Mouse (Mus musculus) MN1 (cell line): Measurements from ENCODE around the gene Calhm4.
"Not testable (repeated sequence)": the region's sequence is repeated elsewhere in the genome, so short reads cannot be mapped to it uniquely, and the experiment has no call there.

ENCODE experiments used
- DNase-seq: peaks from one replicate; pipeline ENCODE4 v3.0.0-alpha.2; 2016; ENCODE audit warnings: low spot score

Gene Calhm4

DNA sequence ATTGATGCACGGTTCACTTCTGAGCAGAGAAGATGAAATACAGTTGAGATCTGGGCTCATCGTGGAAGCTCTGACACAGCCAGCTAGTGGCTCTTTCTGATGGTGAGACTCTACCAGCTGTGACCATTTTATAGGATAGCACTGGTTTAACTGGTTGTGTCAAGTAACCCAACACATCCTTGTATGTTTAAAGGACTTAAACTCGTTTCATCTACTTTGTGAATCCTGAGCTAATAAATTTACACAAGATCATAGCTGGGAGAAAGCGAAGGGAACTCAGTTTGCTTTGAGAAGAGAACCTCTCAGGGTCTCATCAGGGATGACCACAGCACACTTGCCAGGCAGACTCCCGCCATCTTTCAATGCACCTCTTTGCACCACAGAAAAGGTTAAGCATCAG, at the start of gene Calhm4:
TSS of gene Calhm4 (minus strand) at position 101 of the 400 bp plus-strand sequence.
- no peak for DNase-seq

DNA sequence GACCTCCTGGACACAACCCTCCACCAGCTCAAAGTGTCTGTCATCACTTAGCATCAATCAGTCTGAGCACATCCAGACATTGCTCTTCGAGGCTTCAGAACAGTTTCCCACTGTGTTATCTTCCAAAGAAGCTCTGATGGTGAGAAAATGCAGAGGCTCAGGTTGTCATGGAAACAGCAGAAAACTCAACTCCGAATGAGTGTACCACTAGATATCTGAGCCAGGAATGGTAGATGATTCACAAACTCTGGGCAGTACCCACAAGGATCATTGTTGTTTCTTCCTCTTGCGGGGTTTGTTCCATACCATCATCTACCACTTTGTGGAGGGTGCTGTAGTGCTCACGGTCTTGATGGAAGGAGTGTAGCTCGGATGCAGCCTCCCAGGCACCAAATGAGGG, 47.8 kb upstream of the Calhm4 start:
- DNase-seq, result no peak

DNA sequence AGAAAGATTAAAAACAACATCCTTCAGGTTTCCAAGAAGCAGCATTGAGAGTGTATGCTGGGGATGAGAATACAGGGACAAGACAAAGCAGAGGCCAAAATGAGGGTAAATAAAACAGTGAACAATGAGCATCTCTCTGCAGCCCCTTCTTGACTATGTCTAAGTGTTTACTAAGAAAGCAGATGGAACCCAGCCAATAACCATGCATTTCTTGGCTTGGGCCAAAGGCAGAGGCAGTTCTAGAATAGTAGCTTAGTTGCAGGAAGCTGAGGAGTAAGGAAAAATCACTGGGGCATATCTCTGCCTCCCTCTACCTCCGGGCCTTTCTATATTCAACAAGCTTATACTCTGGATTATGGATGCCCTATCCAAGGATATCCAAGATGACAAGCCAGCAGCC, 46.4 kb upstream of the Calhm4 start:
- DNase-seq, result no peak

DNA sequence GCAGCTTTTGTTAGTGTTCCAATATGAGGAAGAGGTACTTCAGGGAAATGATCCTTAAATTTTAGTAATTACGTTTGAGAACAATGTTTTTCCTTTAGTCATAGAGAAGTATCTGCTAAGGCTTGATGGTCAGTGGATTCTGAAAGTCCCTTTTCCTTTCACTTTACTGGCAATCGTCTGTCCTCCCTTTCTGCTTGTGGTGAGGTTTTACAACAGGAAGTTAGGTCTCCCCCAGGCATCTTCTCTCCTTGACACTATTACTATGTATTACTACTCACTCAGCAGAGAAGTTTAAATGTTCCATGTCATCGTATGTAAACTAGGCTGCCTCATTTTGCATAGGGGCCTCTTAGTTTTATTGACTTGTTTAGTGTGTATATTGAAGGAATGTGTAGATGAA, 45.4 kb upstream of the Calhm4 start:
- DNase-seq, result no peak

DNA sequence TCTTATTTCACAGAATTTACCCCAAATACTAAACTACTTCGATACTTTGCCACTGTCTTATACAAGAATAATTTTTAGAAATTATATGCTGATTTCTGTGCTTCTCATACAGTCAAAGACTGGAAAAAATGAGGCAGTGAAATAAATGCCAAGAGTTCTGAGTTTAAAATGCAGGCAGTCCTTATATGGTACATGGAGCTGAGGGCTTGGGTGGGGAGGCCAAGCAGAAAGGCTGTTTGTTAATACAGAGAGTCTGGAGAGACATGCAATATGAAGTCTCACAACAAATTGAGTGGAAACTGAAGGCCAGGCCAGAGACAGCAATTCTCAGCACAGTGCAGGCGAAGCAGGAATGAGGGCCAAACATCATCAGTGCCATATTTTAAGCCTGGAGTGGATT, 44.4 kb upstream of the Calhm4 start:
- DNase-seq, result no peak

DNA sequence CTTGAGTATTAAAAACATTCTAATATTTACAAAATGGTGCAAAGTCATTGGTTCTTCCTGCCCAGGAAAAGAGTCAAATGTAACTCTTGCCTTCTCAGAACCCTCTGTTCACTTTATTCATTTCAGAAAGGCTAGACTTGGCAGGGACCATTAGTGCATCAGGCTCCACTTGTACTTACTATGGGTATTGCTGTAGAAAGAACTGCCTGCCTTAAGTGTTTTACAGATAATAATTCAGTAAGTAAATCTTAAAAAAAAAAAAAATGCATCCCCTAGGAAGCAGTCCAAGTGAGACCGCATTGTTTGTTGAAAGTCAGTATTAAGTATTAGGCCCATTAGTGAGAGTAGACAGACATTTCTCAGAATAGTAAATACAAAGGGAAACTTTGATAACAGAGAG, 42.4 kb upstream of the Calhm4 start:
- no peak for DNase-seq

DNA sequence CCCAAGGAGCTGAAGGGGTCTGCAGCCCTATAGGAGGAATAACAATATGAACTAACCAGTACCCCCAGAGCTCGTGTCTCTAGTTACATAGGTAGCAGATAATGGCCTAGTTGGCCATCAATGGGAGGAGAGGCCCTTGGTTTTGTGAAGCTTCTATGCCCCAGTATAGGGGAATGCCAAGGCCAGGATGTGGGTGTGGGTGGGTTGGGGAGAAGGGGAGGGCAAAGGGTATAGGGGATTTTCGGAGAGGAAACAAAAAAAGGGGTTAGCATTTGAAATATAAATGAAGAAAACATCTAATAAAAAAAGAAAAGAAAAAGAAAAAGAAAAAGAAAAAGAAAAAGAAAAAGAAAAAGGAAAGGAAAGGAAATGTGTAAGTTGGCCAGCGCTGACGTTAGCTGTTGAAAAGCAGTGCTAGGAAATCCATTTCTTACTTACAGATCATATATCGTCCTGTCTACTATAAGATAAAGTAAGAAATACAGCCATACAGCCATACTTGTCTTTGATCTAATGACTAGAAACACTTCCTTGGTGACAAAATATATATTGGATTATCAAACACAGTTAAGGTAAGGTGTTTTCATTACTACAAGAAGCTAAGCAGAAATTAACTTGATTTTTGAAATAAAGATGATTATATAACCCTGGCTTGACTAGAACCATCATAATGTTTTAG, 30.6 kb upstream of the Calhm4 start:
- DNase-seq, result no peak

DNA sequence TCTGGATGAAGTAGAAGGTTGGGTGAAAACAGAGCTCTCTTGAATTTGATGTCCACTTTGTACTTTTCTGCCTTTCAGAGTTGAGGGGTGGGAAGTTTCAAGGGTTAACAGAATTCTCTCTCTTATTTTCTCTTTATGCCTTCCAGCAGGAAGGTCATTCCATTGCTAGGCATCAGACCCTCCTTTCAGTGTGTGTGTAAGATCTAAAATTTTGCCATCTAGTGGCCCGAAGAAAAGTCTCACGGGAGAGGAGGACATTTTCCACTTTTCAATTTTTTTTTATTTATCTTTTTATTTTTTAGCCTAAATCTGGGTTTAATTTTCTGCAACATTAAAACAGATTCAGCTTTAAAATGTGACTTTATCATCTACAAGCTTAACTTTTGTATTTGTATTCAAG, 27.5 kb upstream of the Calhm4 start:
- no peak for DNase-seq

DNA sequence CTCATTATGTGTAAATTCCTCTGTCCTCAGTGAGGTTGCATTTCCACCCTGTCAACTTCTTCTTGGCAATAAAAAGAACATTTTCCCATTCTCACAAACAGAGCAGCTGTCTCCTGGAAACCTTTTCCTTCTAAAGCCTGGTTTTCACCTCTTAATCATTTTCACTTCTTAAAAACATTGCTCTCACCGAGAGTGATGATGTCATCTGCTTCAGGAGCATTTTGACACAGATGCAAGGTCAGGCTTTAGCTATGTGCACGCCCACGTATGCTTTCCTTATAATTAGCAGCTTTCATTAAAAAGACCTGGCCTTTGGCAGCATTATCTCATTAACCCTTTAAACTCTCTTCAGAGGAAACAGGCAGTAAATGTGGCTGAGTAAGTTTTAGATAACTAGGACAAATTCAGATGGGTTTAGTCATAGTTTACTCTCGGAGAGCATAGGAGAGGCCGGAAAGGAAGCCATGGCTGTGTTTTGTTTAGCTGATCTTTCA, 26.9 kb upstream of the Calhm4 start:
- peak; percentile 24 for DNase-seq

DNA sequence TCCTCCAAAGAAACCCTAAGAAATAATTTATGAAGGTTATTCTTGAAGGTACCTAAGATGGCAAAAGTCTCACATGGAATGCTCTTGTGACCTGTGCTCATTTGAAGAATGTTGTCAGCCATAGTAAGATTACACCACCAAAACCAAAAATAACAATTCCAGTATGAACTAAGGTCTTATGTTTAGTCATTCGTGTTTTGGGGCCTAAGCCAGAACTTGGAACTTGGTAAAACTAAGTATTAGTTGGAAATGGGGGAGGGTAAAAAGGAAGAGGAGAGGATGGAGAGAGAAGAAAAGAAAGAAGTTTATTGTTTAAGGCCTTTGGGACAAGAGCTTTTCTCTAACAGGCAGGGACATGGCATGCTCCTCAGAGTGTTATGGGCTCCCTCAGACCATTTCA, 25.5 kb upstream of the Calhm4 start:
- no peak for DNase-seq

DNA sequence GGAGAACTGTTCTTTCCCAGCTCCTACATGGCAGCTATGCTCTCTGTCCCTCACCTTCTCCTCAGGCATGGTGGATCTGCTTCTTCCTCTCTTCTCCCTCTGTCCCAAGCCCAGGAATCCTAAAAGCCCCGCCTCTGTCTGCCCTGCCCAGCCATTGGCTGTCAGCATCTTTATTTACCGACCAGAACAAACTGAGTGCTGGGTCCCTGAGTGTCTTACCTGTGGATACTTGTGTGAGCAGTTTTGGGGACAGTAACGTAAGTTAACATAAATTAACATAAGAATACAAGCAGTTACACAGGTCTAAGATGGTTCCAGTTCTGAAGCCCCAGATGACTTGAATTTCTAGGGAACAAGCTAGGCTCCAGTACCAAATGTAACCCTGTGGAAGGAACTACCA, 22.5 kb upstream of the Calhm4 start:
- DNase-seq, result no peak

DNA sequence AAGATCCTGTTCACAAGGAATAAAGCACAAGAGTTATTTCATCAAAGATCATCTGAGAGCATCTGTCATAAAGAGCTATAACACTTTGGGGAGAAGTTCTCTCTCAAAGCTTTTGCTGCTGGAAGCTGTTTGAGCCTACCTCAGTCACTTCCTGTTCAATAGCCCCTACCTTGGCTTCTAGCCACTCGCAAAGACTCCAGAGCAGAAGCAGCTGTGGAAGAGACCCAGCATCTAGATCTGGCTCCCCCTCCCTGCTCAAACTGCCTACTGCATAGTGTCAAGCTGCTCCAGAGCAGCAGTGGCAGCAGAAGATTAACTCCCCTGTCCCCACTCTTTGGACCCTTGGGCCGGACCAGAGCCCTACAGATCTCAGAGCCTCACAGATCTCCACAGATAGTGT, 9.9 kb upstream of the Calhm4 start:
- no peak for DNase-seq

DNA sequence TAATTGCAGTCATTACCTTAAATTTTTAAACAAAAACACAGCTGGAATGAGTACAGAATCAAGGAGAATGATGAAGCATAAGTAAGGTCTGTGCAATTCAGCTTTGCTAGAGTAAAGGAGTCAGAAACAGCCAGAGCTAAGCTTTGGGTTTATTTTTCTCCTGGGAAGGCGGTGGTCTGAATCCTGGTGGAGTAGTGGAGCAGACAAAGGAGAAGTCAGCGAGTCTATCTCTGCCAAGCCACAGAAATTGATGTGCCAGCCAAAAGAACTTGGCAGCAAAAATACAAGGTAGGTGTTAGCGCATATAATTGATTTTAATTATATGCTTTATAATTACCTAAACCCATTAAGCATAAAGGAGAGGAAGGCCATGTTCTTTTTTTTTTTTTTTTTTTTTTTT, 6.7 kb downstream of the Calhm4 start, which contains the start of gene Trappc3l:
TSS of gene Trappc3l (plus strand) at position 197 of the 400 bp plus-strand sequence.
- no peak for DNase-seq

DNA sequence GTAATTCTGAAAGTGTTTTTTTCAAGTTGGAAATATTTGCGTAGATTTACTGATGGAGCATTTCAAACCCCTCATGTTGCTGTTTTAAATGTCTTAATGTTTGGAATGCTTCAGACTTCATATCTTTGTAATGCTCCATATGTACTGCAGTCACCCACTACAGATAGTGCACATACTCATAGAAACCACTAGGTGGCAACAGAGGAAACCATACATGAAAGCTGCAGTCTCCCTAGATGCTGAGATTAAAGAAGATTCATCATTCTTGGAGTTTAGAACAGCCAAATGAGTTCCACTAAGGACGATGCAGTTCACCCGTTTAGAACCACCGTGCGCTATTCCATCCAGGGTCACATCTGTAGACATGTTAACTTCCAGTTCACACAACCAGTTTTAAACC, 7.5 kb downstream of the Calhm4 start:
- peak; percentile 76 for DNase-seq

DNA sequence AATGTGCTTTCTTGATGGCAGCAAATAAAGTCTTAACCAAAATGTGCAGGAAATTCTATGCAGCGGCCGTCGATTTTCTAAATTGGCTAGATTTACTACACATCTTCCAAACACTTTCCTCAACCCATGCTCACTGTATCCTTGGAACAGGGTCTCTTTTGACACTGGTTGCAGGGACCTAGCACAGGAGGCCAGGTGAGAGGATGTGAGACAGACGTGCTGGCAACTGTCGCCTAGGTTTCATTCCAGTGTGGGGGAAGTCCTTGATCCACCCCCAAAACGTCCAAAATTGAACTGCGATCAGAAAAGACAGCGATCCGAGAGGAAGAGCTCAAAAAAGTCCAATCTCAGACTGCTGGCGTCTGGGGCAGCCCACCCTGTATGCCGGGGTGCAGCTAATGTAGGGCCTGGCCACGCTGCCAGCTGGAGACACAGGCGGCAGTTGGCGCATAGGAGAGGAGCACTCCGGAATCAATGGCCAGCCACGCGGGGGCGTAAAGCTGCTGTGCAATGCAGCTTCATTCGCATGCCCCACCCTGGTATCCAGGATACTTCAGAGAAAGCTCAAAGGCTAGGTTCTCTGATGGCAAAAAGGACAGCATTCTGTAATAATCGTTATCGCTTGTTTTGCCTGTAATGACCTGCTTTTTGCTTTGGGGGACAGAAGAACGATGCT, 10.3 kb downstream of the Calhm4 start:
- peak; percentile 84 for DNase-seq

DNA sequence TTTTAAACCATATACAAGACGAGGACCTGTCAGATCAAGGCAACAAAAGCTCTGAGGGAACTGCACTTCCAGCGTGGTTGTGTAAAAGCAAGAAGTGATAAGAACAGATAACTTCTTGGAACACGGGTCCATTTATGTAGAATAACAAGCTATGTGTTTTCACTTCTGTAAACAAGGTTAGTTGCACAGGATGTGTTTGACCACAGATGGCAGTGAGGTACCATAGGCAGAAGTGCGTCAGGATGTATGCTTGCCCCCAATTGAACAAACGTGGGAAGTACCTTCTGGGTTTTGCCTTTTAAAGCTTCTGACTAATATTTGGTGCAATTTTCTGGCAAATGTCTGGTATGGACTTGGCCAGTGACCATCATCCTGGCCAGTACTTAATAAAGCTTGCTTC, 13.8 kb downstream of the Calhm4 start:
- DNase-seq, result no peak

DNA sequence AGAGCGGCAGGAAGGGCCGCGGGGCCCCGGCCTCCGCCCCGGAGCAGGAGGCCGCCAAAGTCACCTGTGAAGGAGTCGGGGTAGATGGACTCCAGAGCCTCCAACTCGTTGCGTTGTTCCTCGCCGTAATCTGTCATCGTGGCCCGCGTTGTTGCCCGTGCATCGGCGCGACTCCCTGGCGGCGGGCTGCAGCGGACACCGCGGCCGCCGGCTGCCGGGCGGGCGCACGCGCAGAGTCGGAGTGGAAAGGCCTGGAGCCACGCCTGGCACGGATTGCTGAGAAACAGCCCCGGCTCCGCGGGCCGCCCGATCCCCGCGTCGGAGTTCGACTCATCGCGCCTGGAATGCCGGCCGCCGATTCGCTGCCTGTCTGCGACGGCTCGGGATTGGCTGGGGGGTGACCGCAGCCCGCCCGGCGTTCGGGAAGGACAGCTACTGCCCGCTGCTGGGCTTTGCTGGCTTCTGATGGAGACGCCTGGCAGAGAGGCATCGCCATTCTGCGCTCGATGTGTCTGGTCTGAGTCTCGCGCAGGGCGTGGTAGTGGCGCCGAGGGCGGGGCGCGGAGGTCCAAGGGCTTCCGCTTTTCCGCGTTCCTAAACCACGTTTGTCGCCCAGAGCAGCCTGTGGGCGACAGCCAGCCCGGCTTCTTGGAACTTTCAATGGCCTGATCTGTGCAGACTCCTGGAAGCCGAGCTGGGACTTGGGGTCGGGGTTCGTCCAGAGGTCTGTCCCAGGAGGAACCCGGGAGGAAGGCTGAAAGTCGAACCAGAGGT, 24.6 kb downstream of the Calhm4 start, which contains the start of gene Rwdd1:
TSS of gene Rwdd1 (minus strand) at position 323 of the 774 bp plus-strand sequence.
- peak; percentile 100 for DNase-seq

DNA sequence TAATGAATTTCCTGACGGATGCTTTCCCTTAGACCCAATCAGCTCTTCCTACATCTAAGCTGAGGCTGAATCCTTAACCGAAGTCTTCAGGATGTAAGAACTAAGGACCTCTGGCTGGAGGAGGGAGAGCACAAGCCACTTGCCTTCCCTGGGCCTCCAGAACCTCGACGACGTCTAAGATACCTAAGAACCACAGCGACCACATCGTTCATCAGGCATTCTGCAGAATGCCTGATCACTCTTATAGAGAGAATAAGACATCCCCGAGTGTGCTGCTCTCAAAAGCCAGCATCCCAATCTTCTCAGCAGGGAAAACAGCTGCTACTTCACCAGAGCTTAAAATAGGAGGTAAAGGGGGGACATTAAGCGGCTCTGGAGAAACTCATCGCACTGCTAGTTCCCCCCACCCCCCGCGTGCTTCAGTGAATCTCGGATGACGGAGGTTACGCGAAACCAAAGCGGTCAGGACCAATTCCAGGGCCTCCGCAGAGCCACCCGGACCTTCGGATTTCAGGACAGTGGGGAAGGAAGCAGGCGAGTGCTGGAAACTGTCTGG, 25.3 kb downstream of the Calhm4 start:
- peak; percentile 61 for DNase-seq

DNA sequence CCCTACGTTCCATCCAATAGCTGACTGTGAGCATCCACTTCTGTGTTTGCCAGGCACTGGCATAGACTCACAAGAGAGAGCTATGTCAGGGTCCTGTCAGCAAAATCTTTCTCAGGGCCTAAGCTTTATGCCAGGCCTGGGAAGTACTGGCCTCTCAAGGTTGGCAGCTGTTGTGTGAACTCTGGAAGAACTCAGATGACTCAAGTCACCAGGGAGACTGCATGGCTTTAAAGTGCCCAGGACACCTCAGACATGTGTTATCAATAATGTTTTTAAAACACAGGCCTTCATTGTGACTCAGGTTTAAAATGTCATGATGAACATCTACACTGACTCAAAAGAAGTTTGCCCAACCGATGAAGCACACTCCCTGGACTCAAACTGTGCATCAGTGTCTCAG, 30.9 kb downstream of the Calhm4 start:
- DNase-seq, result no peak

DNA sequence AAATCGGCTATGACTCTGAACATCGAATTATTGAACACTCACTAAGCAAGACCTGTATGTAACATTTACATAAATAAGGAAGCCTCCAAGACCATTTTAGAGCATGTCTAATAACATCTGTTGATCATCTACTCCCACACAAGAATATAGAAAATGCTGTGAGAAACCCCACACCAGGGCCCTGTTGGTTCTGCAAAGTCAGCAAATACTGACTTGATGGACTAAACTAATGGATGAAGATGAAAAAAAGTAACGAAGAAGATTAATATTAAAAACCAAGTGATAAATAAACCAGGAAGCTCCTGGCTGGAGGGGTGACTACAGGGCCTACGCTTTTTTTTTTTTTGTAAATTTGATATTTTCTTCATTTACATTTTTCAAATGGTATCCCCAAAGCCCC, 31.5 kb downstream of the Calhm4 start:
- DNase-seq, result no peak

DNA sequence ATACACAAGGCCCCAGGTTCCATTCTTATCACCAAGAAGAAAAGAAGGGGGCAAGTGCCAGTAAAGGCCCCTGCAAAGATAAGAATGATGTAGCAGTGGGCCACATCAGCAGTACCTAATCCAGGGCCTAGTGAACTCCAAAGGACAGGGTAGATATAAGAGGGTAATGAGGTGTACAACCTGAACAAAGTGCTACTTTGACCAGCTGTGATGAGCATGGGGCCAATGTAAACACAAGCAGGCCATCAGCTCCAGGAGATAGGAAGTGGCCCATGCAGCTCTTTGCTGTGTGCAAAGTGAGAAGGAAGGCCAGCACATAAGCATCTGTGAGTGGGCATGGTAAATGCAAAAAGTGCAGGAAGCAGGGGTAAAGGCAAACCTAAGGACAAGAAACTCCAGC, 45.7 kb downstream of the Calhm4 start:
- no peak for DNase-seq

DNA sequence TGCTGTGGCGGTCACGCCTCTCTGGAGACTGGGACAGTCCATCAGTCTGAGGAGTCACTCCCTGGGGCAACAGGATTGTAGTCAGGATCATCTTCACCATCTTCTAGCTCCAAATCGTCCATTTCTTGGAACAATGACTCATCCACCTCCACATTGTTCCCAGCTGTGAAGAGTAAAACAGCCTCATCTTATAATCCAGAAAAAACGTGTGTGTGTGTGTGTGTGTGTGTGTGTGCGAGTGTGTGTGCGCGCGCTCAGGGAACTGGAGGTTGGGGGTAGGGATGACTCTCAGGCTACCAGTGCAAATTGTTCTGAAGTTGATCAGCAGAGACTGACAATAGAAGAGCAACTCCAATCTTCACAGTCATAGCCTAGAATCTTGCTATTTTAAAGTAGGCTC, 47.4 kb downstream of the Calhm4 start:
- DNase-seq, result not testable (repeated sequence)
